Mouse (Mus musculus) cortical plate, adult 2 months (tissue): ENCODE results near the gene Zfp706.

Source experiments
- CTCF ChIP-seq: fragments of 200-500 bp; IDR thresholded peaks from 2 replicates; pipeline ENCODE4 v1.5.1; 2011; ENCODE audit warnings: mild to moderate bottlenecking, control low read depth, low read length; ENCODE audit not compliant: insufficient read depth; ENCODE audit errors: extremely low read depth
- POLR2A ChIP-seq: fragments of 200-500 bp; IDR thresholded peaks from 2 replicates; pipeline ENCODE4 v1.6.1; 2011; ENCODE audit warnings: mild to moderate bottlenecking, low read length, control low read depth; ENCODE audit not compliant: insufficient read depth; ENCODE audit errors: extremely low read depth

GRCm38 (mm10) chr15:37027956-37028355, 20.4 kb upstream of the Zfp706 start:
- TF ChIP-seq POLR2A = no peak
- TF ChIP-seq CTCF = no peak
